Mouse (Mus musculus): ENCODE measurements at regions not wholly inside any gene's neighbourhood (a gene's known extent, or its start where the extent isn't known, plus 50 kb on each side); places are given as distances from the start of the nearest gene placed in this dataset.

DNA sequence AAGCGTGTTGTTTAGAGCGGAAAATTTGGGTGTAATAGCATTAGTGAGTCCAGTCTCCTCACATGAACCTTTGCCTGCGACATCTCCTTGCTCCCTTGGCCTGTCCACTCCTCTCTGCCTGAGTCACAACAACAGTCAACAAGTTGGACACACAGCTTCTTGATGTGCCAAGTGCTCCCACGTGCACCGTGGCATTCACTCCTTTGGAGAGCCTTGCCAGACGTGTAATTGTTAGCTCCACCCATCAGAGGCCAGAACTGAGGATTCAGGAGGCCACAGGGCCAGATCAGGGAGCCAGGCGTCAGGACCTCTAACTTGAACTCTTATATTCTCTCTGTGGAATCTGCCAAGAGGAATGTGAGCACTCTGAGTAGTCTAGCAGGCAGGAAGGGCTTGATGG lies 58.7 kb upstream of the Cdon start:
- H3K9me3 ChIP-seq: no peaks in the 10 kb centered on the region
- no peak for ATAC-seq (ENCODE audit: low FRiP score, low read depth)
- no peak overlapping the region for H3K27ac ChIP-seq (replicated peaks)
- H3K4me1 ChIP-seq: peaks cover 30% of the 10 kb centered on the region
- peaks cover 41% of the 10 kb centered on the region for H3K27me3 ChIP-seq
- H3K36me3 ChIP-seq: no peaks in the 10 kb centered on the region
- H3K9ac ChIP-seq (replicated peaks): no peak overlapping the region
- 63% methylated on average over 7 of the region's 7 CpGs for WGBS
- H3K4me3 ChIP-seq: no peak overlapping the region
- no peak overlapping the region for H3K4me2 ChIP-seq (replicated peaks)

DNA sequence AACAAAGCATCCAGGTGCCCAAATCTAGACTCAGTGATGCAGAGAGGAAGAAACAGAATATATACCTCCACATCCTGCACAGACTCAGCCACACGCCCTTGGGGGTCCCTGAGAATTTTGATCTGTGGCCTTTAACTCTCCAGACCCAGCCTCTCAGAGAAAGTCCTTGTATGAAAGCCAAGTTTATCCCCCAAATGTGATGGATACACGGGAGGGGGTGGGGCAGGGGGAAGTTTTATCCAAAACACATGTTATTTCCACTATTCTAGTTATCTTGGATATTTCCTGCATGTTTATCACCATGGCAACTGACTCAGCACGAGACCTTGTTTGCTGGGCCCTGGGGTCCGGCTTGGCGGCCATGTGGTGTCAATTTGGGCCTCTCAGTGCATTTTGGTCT lies 57.8 kb upstream of the Cdon start:
- Histone ChIP-seq H3K27ac (replicated peaks) (no peak overlapping the region), H3K4me2 (replicated peaks) (no peak overlapping the region), H3K27me3 (peaks cover 47% of the 10 kb centered on the region), H3K9ac (replicated peaks) (no peak overlapping the region), H3K9me3 (no peaks in the 10 kb centered on the region), H3K36me3 (no peaks in the 10 kb centered on the region), H3K4me3 (no peak overlapping the region), H3K4me1 (peaks cover 29% of the 10 kb centered on the region)
- ATAC-seq (ENCODE audit: low FRiP score, low read depth): no peak
- 60% methylated on average over 5 of the region's 5 CpGs for WGBS

DNA sequence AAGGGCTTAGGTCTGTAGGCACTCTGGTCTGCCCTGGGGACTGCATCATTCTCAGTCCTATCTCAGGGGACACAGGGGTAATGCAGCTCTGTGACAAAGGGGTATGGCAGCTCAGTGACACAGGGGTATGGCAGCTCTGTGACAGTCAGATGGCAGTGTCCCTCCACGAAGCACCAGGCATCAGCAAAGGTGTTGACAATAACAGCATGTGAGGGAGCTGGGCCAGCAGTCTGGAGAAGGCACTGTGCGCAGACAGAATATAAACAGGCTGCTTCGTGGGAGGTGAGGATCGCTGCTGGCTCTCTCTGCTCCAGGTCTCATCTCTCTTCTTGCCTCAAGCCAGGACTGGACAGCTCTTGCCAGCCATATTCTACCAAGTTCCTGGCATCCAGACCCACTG lies 57.0 kb upstream of the Cdon start:
- no peak overlapping the region for H3K4me3 ChIP-seq
- no peak for ATAC-seq (ENCODE audit: low FRiP score, low read depth)
- H3K27ac ChIP-seq (replicated peaks): no peak overlapping the region
- H3K9ac ChIP-seq (replicated peaks): 0 out of 2 replicates have a peak overlapping the region, but pooled peaks have one; percentile 15
- no peaks in the 10 kb centered on the region for H3K36me3 ChIP-seq
- peaks cover 44% of the 10 kb centered on the region for H3K27me3 ChIP-seq
- 72% methylated on average over 4 of the region's 4 CpGs for WGBS
- no peaks in the 10 kb centered on the region for H3K9me3 ChIP-seq
- no peak overlapping the region for H3K4me2 ChIP-seq (replicated peaks)
- peaks cover 30% of the 10 kb centered on the region for H3K4me1 ChIP-seq

DNA sequence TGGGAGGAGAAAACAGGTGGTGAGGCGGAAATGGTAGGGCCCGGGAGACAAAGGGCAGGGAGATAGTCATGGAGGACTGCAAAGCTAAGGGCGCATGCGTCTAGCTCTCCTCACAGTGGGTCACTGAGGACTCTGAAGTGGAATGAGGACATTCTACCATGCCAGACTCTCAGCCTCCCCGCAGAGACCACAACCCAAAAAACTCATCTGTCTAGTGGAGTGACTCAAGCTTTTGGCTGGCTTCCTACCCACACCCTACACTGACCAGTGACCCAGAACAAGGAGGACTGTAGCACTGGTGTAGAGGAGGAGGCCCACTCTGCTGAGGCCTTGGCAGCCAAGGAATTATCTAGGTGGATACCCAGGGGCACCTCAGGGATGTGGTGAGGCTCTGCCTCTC lies 55.0 kb upstream of the Cdon start:
- WGBS: 87% methylated on average over 5 of the region's 5 CpGs
- H3K4me1 ChIP-seq: peaks cover 26% of the 10 kb centered on the region
- no peaks in the 10 kb centered on the region for H3K9me3 ChIP-seq
- no peaks in the 10 kb centered on the region for H3K36me3 ChIP-seq
- H3K4me2 ChIP-seq (replicated peaks): no peak overlapping the region
- peaks cover 39% of the 10 kb centered on the region for H3K27me3 ChIP-seq
- H3K9ac ChIP-seq (replicated peaks): no peak overlapping the region
- ATAC-seq (ENCODE audit: low FRiP score, low read depth): no peak
- no peak overlapping the region for H3K4me3 ChIP-seq
- H3K27ac ChIP-seq (replicated peaks): no peak overlapping the region

DNA sequence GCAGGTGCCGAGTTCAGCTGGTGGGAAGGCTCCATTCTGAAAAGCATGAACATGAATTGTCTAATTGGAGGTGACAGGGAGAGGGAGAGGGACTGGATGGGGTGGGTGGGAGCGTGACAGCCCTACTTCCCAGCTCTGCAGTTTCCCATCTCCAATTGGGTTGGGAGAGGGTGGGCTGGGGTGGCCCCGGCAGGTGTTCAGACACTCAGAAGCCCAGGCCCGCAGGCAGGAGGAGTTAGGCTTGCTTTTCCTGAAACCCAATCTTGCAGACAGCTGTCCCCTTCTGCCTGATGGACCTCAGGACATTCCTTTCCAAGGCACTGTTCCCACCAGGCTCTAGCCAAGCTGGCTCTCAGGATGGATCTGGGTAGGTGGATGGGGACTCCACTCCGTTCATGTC lies 51.9 kb upstream of the Cdon start:
- Histone ChIP-seq H3K27ac (replicated peaks) (peak overlapping the region; percentile 54; the same call in 1 of the 2 replicates), H3K4me1 (peaks cover 27% of the 10 kb centered on the region), H3K9me3 (no peaks in the 10 kb centered on the region), H3K36me3 (no peaks in the 10 kb centered on the region), H3K4me2 (replicated peaks) (no peak overlapping the region), H3K9ac (replicated peaks) (no peak overlapping the region), H3K27me3 (peaks cover 26% of the 10 kb centered on the region), H3K4me3 (no peak overlapping the region)
- WGBS: 65% methylated on average over 5 of the region's 5 CpGs
- peak; percentile 61 for ATAC-seq (ENCODE audit: low FRiP score, low read depth)

DNA sequence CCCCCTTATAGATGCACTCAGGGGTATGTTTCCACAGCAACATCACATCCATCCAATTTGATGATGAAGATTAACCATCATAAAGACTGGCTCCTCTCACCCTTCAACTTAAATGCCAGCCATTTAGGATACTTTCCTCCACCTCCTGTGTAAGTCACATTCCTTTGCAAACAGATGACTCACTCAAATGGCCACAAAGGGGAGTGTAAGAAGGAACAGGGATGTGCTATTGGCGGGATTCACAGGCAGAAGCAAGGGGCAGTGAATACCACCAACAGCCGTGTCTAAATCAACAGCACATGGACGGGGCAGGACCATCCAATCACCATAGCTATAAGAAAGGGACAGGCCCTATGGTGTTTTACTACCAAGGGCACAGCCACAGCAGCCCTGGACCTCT lies 50.9 kb upstream of the Cdon start:
- Histone ChIP-seq H3K4me1 (peaks cover 27% of the 10 kb centered on the region), H3K27ac (replicated peaks) (no peak overlapping the region), H3K4me3 (no peak overlapping the region), H3K9me3 (no peaks in the 10 kb centered on the region), H3K27me3 (peaks cover 23% of the 10 kb centered on the region), H3K9ac (replicated peaks) (no peak overlapping the region), H3K36me3 (no peaks in the 10 kb centered on the region), H3K4me2 (replicated peaks) (no peak overlapping the region)
- no peak for ATAC-seq (ENCODE audit: low FRiP score, low read depth)
- WGBS: 66% methylated on average over 3 of the region's 3 CpGs

DNA sequence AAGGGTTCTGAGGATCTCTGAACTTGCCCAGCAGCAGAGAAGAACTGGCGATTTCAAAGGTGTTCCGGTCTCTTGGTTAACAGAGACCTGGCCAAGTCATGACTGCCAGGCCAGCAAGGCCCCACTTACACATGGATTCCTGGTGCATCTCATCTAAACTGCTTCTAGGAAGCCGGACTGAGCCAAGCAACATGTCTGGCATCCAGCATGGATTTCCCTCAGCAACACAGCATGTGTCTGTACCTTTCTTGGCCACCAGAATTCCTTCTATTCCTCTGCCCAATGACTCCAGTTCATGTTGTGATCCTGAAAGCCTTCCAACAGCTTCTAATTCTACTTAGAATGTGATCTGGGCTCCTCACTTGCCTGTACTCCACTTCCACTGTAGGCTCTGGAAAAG lies 50.0 kb upstream of the Cdon start:
- no peaks in the 10 kb centered on the region for H3K36me3 ChIP-seq
- no peak overlapping the region for H3K27ac ChIP-seq (replicated peaks)
- H3K27me3 ChIP-seq: peaks cover 31% of the 10 kb centered on the region
- H3K4me2 ChIP-seq (replicated peaks): no peak overlapping the region
- H3K9ac ChIP-seq (replicated peaks): no peak overlapping the region
- WGBS: 90% methylated on average over 3 of the region's 3 CpGs
- no peak overlapping the region for H3K4me3 ChIP-seq
- peaks cover 27% of the 10 kb centered on the region for H3K4me1 ChIP-seq
- no peak for ATAC-seq (ENCODE audit: low FRiP score, low read depth)
- H3K9me3 ChIP-seq: no peaks in the 10 kb centered on the region

Measured in midbrain, embryonic 12.5 days (tissue).